Mouse (Mus musculus) olfactory bulb, adult 2 months (tissue): ENCODE data around the gene Ldb3.

Experiments used
- CTCF ChIP-seq: fragments of 200-500 bp; IDR thresholded peaks from 2 replicates; pipeline ENCODE4 v1.5.1; 2012; ENCODE audit warnings: low read depth, mild to moderate bottlenecking, low read length, moderate library complexity; ENCODE audit not compliant: insufficient read depth
- POLR2A ChIP-seq: fragments of 200-500 bp; IDR thresholded peaks from 2 replicates; pipeline ENCODE4 v1.6.1; 2012; ENCODE audit warnings: mild to moderate bottlenecking, low read depth, low read length, moderate library complexity; ENCODE audit not compliant: insufficient read depth

GRCm38 (mm10) chr14:34514120-34514519 lies 74.4 kb downstream of the Ldb3 start:
- no peak for TF ChIP-seq POLR2A
- TF ChIP-seq CTCF, result no peak
